Mouse (Mus musculus) hindbrain, embryonic 15.5 days (tissue): ENCODE data around the gene Denr. TPM values are rescaled to one million over a fixed set of nuclear protein-coding genes. Genes with fewer than 3 reads are reported as not detected.

ENCODE experiments used
- ATAC-seq: fragments of 200-750 bp; cut with Nextera tagmentation; 2 replicates; pipeline ENCODE4 v1.8.0; 2017; ENCODE audit warnings: low read depth, moderate number of reproducible peaks, moderate TSS enrichment; ENCODE audit not compliant: low FRiP score
- H3K27ac ChIP-seq: fragments of 300-500 bp; sonication (generic); replicated peaks from 2 replicates; pipeline ENCODE4 v1.5.1; 2015; ENCODE audit warnings: mild to moderate bottlenecking, inconsistent platforms
- H3K27me3 ChIP-seq: fragments of 300-500 bp; sonication (generic); 2 replicates; pipeline ENCODE4 v1.6.1; 2015; ENCODE audit warnings: control low read depth, inconsistent platforms
- H3K36me3 ChIP-seq: fragments of 300-500 bp; sonication (generic); 2 replicates; pipeline ENCODE4 v1.6.1; 2015; ENCODE audit warnings: control low read depth, inconsistent platforms
- H3K4me1 ChIP-seq: fragments of 300-500 bp; sonication (generic); replicated peaks from 2 replicates; pipeline ENCODE4 v1.6.1; 2015; ENCODE audit warnings: control low read depth, inconsistent platforms
- H3K4me2 ChIP-seq: fragments of 300-500 bp; sonication (generic); 2 replicates; pipeline ENCODE4 v1.6.1; 2015; ENCODE audit warnings: moderate library complexity, mild to moderate bottlenecking, inconsistent platforms
- H3K4me3 ChIP-seq: fragments of 300-500 bp; sonication (generic); 2 replicates; pipeline ENCODE4 v1.5.1; 2015; ENCODE audit warnings: mild to moderate bottlenecking, inconsistent platforms
- H3K9ac ChIP-seq: fragments of 300-500 bp; sonication (generic); 2 replicates; pipeline ENCODE4 v1.6.1; 2015; ENCODE audit warnings: inconsistent platforms
- H3K9me3 ChIP-seq: fragments of 300-500 bp; sonication (generic); 2 replicates; pipeline ENCODE4 v1.6.1; 2016; ENCODE audit warnings: control low read depth, inconsistent platforms
- WGBS: fragments of 180-500 bp; shearing (Covaris S2); methylation state at CpG from one replicate; pipeline ENCODE4 v1.1.7; 2015; 5-methylcytosine and 5-hydroxymethylcytosine counted together
- polyA plus RNA-seq: library from polyadenylated mRNA; unstranded; fragments of >200 nt; fragmentation: Nextera tagmentation; extraction: Ambion mirVana; gene quantifications from 2 replicates; pipeline ENCODE4 v1.2.1, GENCODE M21; 2015

The Denr gene
- polyA plus RNA-seq, 1 experiment from 2014 or later = 118 TPM

GRCm38 (mm10) chr5:123974616-123975111, 67.7 kb downstream of the Denr start:
- no peaks in the 10 kb centered on the region for H3K36me3 ChIP-seq
- peak overlapping the region; percentile 89 for H3K4me2 ChIP-seq
- H3K9ac ChIP-seq = no peak overlapping the region
- no peaks in the 10 kb centered on the region; the same call in 1 of the 2 replicates for H3K27me3 ChIP-seq
- WGBS = 16% methylated on average over 11 of the region's 11 CpGs
- peak overlapping the region; percentile 77 for H3K4me3 ChIP-seq
- no peak for ATAC-seq
- H3K27ac ChIP-seq = no peak overlapping the region
- peaks cover 20% of the 10 kb centered on the region for H3K4me1 ChIP-seq
- H3K9me3 ChIP-seq = no peaks in the 10 kb centered on the region

- no peaks in the 10 kb centered on the region for H3K9me3 ChIP-seq
- peaks cover 24% of the 10 kb centered on the region for H3K4me1 ChIP-seq
- H3K27me3 ChIP-seq = no peaks in the 10 kb centered on the region; the same call in 1 of the 2 replicates
- no peak overlapping the region for H3K27ac ChIP-seq
- ATAC-seq = no peak
- 68% methylated on average over 6 of the region's 6 CpGs for WGBS
- H3K4me2 ChIP-seq = peak overlapping the region; percentile 89
- H3K9ac ChIP-seq = no peak overlapping the region
- H3K36me3 ChIP-seq = no peaks in the 10 kb centered on the region
- H3K4me3 ChIP-seq = no peak overlapping the region
Measured at GRCm38 (mm10) chr5:123975668-123976180, 68.7 kb downstream of the Denr start.

- no peak overlapping the region for H3K9ac ChIP-seq
- no peak for ATAC-seq
- H3K36me3 ChIP-seq = no peaks in the 10 kb centered on the region
- H3K4me2 ChIP-seq = no peak overlapping the region
- H3K27ac ChIP-seq = no peak overlapping the region
- no peak overlapping the region for H3K4me3 ChIP-seq
- no peaks in the 10 kb centered on the region for H3K9me3 ChIP-seq
- H3K27me3 ChIP-seq = no peaks in the 10 kb centered on the region; the same call in 1 of the 2 replicates
- H3K4me1 ChIP-seq = peaks cover 24% of the 10 kb centered on the region
- WGBS = 55% methylated on average over 3 of the region's 3 CpGs
Measured at GRCm38 (mm10) chr5:123977231-123977630, 70.3 kb downstream of the Denr start.

- no peaks in the 10 kb centered on the region for H3K36me3 ChIP-seq
- H3K9ac ChIP-seq = no peak overlapping the region
- no peaks in the 10 kb centered on the region; the same call in 1 of the 2 replicates for H3K27me3 ChIP-seq
- H3K9me3 ChIP-seq = no peaks in the 10 kb centered on the region
- H3K4me3 ChIP-seq = no peak overlapping the region
- 68% methylated on average over 5 of the region's 5 CpGs for WGBS
- no peak overlapping the region for H3K27ac ChIP-seq
- H3K4me2 ChIP-seq = no peak overlapping the region
- H3K4me1 ChIP-seq = peaks cover 24% of the 10 kb centered on the region
- ATAC-seq = no peak
Measured at GRCm38 (mm10) chr5:123978131-123978530, 71.2 kb downstream of the Denr start.

Other genes with a start within 250 kb of the Denr start
- 79.6 and 81.0 TPM in 2 replicates for gene Clip1, start 222.6 kb upstream of the Denr start, polyA plus RNA-seq
- gene Zcchc8, start 186.1 kb upstream of the Denr start, polyA plus RNA-seq = 58.1 and 68.5 TPM in 2 replicates
- 122 and 129 TPM in 2 replicates for gene Rsrc2, start 157.8 kb upstream of the Denr start, polyA plus RNA-seq
- gene Kntc1, start 157.5 kb upstream of the Denr start, polyA plus RNA-seq = 6.7 and 7.2 TPM in 2 replicates
- gene Hcar2, start 41.7 kb upstream of the Denr start, polyA plus RNA-seq = not detected in 2 replicates
- 0.88 and 0.99 TPM in 2 replicates for gene Hcar1, start 27.2 kb upstream of the Denr start, polyA plus RNA-seq
- gene Gm43518, start 20.2 kb downstream of the Denr start, polyA plus RNA-seq = 3.8 and 4.2 TPM in 2 replicates
- gene Ccdc62, start 23.5 kb downstream of the Denr start, polyA plus RNA-seq = 3.7 and 4.6 TPM in 2 replicates
- gene Hip1r, start 66.5 kb downstream of the Denr start, polyA plus RNA-seq = 33.9 and 34.2 TPM in 2 replicates
- 75.5 and 82.4 TPM in 2 replicates for gene Vps37b, start 125.1 kb downstream of the Denr start, polyA plus RNA-seq
- 21.5 and 23.5 TPM in 2 replicates for gene Abcb9, start 188.6 kb downstream of the Denr start, polyA plus RNA-seq
- gene Ogfod2, start 205.1 kb downstream of the Denr start, polyA plus RNA-seq = 36.9 and 37.5 TPM in 2 replicates
- 78.4 and 81.6 TPM in 2 replicates for gene Arl6ip4, start 208.9 kb downstream of the Denr start, polyA plus RNA-seq